ENCODE assay signal across 12 mouse cellular contexts in genomic region chr10:79106325-79107282, GRCm38 (mm10). TPM values are rescaled to one million over a fixed set of nuclear protein-coding genes. Genes with fewer than 3 reads are reported as not detected.
DNase-seq lines count a peak whose midpoint lies in the region; ATAC-seq lines count a peak whose summit lies in the region.
"Had no signal": no experiment of that assay in that cellular context is flagged by ENCODE, and none has a peak within 500 bp of the region (broad histone marks: within the 10 kb centered on the region; RNA-seq: fewer than 3 reads in every experiment).

No protein-coding gene starts in this region.

- no peaks in the 10 kb centered on the region for H3K36me3 ChIP-seq in limb, embryonic 11.5 days (ENCODE audit: control insufficient read depth, insufficient read depth, low read length)
- H3K36me3 ChIP-seq in limb, embryonic 10.5 days: no peaks in the 10 kb centered on the region
- H3K36me3 ChIP-seq in embryonic facial prominence, embryonic 11.5 days (replicated peaks; ENCODE audit: control insufficient read depth, insufficient read depth, low read depth, low read length): no peaks in the 10 kb centered on the region
- H3K36me3 ChIP-seq in liver, embryonic 12.5 days: no peaks in the 10 kb centered on the region
- H3K36me3 ChIP-seq: midbrain, embryonic 13.5 days had no signal

- H3K9me3 ChIP-seq in limb, embryonic 11.5 days (ENCODE audit: control insufficient read depth, low read length): no peaks in the 10 kb centered on the region
- no peaks in the 10 kb centered on the region for H3K9me3 ChIP-seq in limb, embryonic 10.5 days (replicated peaks)
- H3K9me3 ChIP-seq in embryonic facial prominence, embryonic 11.5 days (replicated peaks; ENCODE audit: control insufficient read depth, low read length): no peaks in the 10 kb centered on the region
- H3K9me3 ChIP-seq in liver, embryonic 12.5 days (replicated peaks): no peaks in the 10 kb centered on the region
- H3K9me3 ChIP-seq: midbrain, embryonic 13.5 days had no signal

- 0 out of 2 replicates have a peak, but pooled peaks have one; percentile 47 for ATAC-seq in limb, embryonic 11.5 days (ENCODE audit: insufficient number of reproducible peaks, low FRiP score, low TSS enrichment, low read depth)
- peak; percentile 65; the same call in 1 of the 2 replicates for ATAC-seq in embryonic facial prominence, embryonic 11.5 days (replicated peaks; ENCODE audit: insufficient number of reproducible peaks, low FRiP score, low TSS enrichment, low read depth)
- ATAC-seq in liver, embryonic 12.5 days: peak; percentile 70
- ATAC-seq: midbrain, embryonic 13.5 days had no signal

- H3K27ac ChIP-seq in limb, embryonic 11.5 days (replicated peaks; ENCODE audit: low read depth, low read length): no peak overlapping the region
- H3K27ac ChIP-seq in limb, embryonic 10.5 days: no peak overlapping the region
- no peak overlapping the region for H3K27ac ChIP-seq in embryonic facial prominence, embryonic 11.5 days (replicated peaks; ENCODE audit: low read depth, low read length)
- H3K27ac ChIP-seq in liver, embryonic 12.5 days: peak overlapping the region; percentile 36; the same call in 1 of the 2 replicates
- H3K27ac ChIP-seq: midbrain, embryonic 13.5 days had no signal

- H3K4me3 ChIP-seq in limb, embryonic 11.5 days (ENCODE audit: low read depth, low read length): no peak overlapping the region
- no peak overlapping the region for H3K4me3 ChIP-seq in limb, embryonic 10.5 days
- no peak overlapping the region for H3K4me3 ChIP-seq in embryonic facial prominence, embryonic 11.5 days (ENCODE audit: low read depth, low read length)
- no peak overlapping the region for H3K4me3 ChIP-seq in liver, embryonic 12.5 days
- H3K4me3 ChIP-seq: midbrain, embryonic 13.5 days had no signal

- H3K9ac ChIP-seq in limb, embryonic 11.5 days (ENCODE audit: low read length): no peak overlapping the region
- H3K9ac ChIP-seq in embryonic facial prominence, embryonic 11.5 days (replicated peaks; ENCODE audit: low read length): no peak overlapping the region
- no peak overlapping the region for H3K9ac ChIP-seq in liver, embryonic 12.5 days
- H3K9ac ChIP-seq: midbrain, embryonic 13.5 days had no signal

- 70% methylated on average over 8 of the region's 8 CpGs for WGBS in limb, embryonic 11.5 days
- 65% methylated on average over 8 of the region's 8 CpGs for WGBS in limb, embryonic 10.5 days
- WGBS in embryonic facial prominence, embryonic 11.5 days: 56% methylated on average over 8 of the region's 8 CpGs
- WGBS in liver, embryonic 12.5 days (ENCODE audit: insufficient replicate concordance): 32% methylated on average over 8 of the region's 8 CpGs

- no peak overlapping the region for H3K4me2 ChIP-seq in limb, embryonic 11.5 days (ENCODE audit: low read depth, severe bottlenecking)
- H3K4me2 ChIP-seq in embryonic facial prominence, embryonic 11.5 days (ENCODE audit: low read depth, low read length): no peak overlapping the region
- H3K4me2 ChIP-seq in liver, embryonic 12.5 days: no peak overlapping the region
- H3K4me2 ChIP-seq: midbrain, embryonic 13.5 days had no signal

- no peaks in the 10 kb centered on the region for H3K27me3 ChIP-seq in limb, embryonic 11.5 days (ENCODE audit: control insufficient read depth, insufficient read depth, low read length)
- no peaks in the 10 kb centered on the region for H3K27me3 ChIP-seq in limb, embryonic 10.5 days (ENCODE audit: low read depth, poor library complexity, severe bottlenecking)
- no peaks in the 10 kb centered on the region for H3K27me3 ChIP-seq in embryonic facial prominence, embryonic 11.5 days (ENCODE audit: control insufficient read depth, insufficient read depth, low read length)
- H3K27me3 ChIP-seq in liver, embryonic 12.5 days (replicated peaks): no peaks in the 10 kb centered on the region
- H3K27me3 ChIP-seq: midbrain, embryonic 13.5 days had no signal

- H3K4me1 ChIP-seq in limb, embryonic 11.5 days (ENCODE audit: control insufficient read depth, insufficient read depth, low read length): no peaks in the 10 kb centered on the region
- peaks cover 13% of the 10 kb centered on the region; the same call in 1 of the 2 replicates for H3K4me1 ChIP-seq in limb, embryonic 10.5 days
- no peaks in the 10 kb centered on the region for H3K4me1 ChIP-seq in embryonic facial prominence, embryonic 11.5 days (ENCODE audit: control insufficient read depth, insufficient read depth, low read length)
- H3K4me1 ChIP-seq in liver, embryonic 12.5 days: peaks cover 28% of the 10 kb centered on the region
- H3K4me1 ChIP-seq: midbrain, embryonic 13.5 days had no signal

- no peak for DNase-seq in limb, embryonic 11.5 days (ENCODE audit: low spot score)
- no peak for DNase-seq in limb, embryonic 10.5 days (ENCODE audit: low spot score)
- peak; percentile 94 for DNase-seq in Muller cell, postnatal 12 days (ENCODE audit: inconsistent ontology term)
- peak; percentile 58 for DNase-seq in embryonic facial prominence, embryonic 11.5 days (ENCODE audit: low spot score)
- DNase-seq in frontal cortex, postnatal 25 days (ENCODE audit: low spot score in 2 of 2): no peak
- DNase-seq in adrenal gland, adult (ENCODE audit: inconsistent age in 2 of 2, low spot score in 1 of 2): no peak
- DNase-seq in frontal cortex, postnatal 14 days (ENCODE audit: low spot score in 2 of 2): no peak
- DNase-seq: cerebellum, adult 11 months; right cerebral cortex, postnatal 14 days had no signal

RNA-seq across cellular contexts. Expression of gene 2610008E11Rik, which starts 9.2 kb away (rescaled TPM):
- 46.3 and 48.1 TPM in 2 replicates for polyA plus RNA-seq in limb, embryonic 11.5 days (2014; fragmentation: Nextera tagmentation; extraction: Ambion mirVana)
- polyA plus RNA-seq in limb, embryonic 10.5 days (2016; fragmentation: Nextera tagmentation; extraction: Ambion mirVana): 28.8 and 37.2 TPM in 2 replicates
- polyA plus RNA-seq in embryonic facial prominence, embryonic 11.5 days (2014; fragmentation: Nextera tagmentation; extraction: Ambion mirVana): 45.8 and 49.2 TPM in 2 replicates
- 5.8 and 6.0 TPM in 2 replicates for polyA plus RNA-seq in liver, embryonic 12.5 days (2016; fragmentation: Nextera tagmentation; extraction: Ambion mirVana)

RNA-seq across cellular contexts. Expression of gene Vmn2r80, which starts 42.0 kb away (rescaled TPM):
- polyA plus RNA-seq in limb, embryonic 11.5 days (2014; fragmentation: Nextera tagmentation; extraction: Ambion mirVana): not detected in 2 replicates
- not detected in 2 replicates for polyA plus RNA-seq in limb, embryonic 10.5 days (2016; fragmentation: Nextera tagmentation; extraction: Ambion mirVana)
- polyA plus RNA-seq in embryonic facial prominence, embryonic 11.5 days (2014; fragmentation: Nextera tagmentation; extraction: Ambion mirVana): not detected in 2 replicates
- not detected in 2 replicates for polyA plus RNA-seq in liver, embryonic 12.5 days (2016; fragmentation: Nextera tagmentation; extraction: Ambion mirVana)
- polyA plus RNA-seq: large intestine, adult 2 months; midbrain, embryonic 13.5 days had no signal

Comparison
In these comparisons a context has a peak if more than half of its experiments do, and no peak if none do; other contexts are left out.
1. DNase-seq: peak in Muller cell, postnatal 12 days (single experiment) and embryonic facial prominence, embryonic 11.5 days (single experiment); none in limb, embryonic 11.5 days (single experiment), limb, embryonic 10.5 days (single experiment), frontal cortex, postnatal 25 days (0 of 2), adrenal gland, adult (0 of 2) and frontal cortex, postnatal 14 days (0 of 2).
2. Peak in every context shown above with its lines, with median percentiles within 50 percentile points of each other: ATAC-seq.